Mouse (Mus musculus) lung, adult 10 weeks (tissue): ENCODE results near the gene Dynlt1f. TPM values are rescaled to one million over a fixed set of nuclear protein-coding genes. Genes with fewer than 3 reads are reported as not detected.

ENCODE experiments used
- polyA plus RNA-seq: library from polyadenylated mRNA; stranded (reverse); fragments of 350-450 nt; fragmentation: Illumina TruSeq; extraction: RNeasy Lipid Tissue Mini Kit (QIAGEN cat#74804); gene quantifications from one replicate; pipeline ENCODE4 v1.2.3, GENCODE M21; 2014; ENCODE audit warnings: low read depth, low replicate concordance; ENCODE audit not compliant: insufficient read depth

Gene Dynlt1f
- polyA plus RNA-seq: 103 TPM

DNA sequence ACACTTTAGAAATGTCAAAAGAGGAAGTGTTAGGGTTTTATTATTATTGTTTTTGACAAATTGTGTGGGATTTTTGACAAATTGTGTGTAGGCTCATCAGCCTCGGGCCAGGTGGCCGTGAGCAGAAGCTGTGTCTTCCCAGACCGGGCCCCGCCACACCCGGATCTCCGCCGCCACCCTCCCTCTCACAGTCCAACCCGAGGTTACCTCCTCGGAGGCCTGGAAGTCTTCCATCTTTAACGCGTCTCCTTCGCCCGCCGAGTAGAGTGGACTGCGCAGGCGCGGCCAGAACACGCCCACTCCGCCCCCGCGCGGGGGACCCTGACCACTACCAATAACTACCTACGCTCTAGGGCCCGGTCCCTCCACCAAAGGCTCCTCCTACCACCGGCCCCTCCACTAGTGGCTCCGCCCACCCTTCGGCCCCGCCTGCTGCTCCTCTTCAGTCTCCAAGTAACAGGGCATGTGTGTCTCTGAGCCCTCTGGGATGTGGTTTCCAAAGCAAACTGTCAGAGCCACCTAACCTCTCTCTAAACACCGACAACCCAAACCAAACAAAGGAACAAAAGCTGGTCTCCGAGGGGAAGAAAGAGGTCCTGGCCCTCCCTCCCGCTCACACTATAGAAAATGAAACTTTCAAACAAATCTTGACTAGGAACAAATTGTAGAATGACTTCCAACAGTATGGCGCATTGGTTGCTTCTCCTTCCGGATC lies at the start of gene Dynlt1f:
Gene Dynlt1f (minus strand): TSS at position 334 of the 715 bp plus-strand sequence.

DNA sequence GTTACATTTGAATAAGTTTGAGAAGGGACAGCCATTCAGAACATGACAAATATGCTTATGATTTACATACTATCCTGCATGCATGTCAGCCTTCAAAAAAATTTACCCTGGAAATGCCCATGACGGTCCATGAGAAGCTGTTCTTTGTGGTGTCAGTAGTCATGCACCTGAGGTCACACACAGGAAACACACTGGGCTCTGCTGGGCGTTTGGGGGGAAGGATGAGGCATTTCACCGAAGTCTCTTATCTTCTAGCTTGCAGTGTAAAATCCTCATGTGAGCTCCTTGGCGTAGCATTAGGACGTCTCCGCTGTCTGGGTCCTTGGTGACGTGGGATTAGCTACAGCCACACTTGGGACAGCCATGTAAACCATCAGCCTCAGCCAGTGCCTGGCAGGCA lies 3.1 kb upstream of the Dynlt1f start, which contains the start of gene Sytl3:
Gene Sytl3 (plus strand): TSS at position 293 of the 400 bp plus-strand sequence.

DNA sequence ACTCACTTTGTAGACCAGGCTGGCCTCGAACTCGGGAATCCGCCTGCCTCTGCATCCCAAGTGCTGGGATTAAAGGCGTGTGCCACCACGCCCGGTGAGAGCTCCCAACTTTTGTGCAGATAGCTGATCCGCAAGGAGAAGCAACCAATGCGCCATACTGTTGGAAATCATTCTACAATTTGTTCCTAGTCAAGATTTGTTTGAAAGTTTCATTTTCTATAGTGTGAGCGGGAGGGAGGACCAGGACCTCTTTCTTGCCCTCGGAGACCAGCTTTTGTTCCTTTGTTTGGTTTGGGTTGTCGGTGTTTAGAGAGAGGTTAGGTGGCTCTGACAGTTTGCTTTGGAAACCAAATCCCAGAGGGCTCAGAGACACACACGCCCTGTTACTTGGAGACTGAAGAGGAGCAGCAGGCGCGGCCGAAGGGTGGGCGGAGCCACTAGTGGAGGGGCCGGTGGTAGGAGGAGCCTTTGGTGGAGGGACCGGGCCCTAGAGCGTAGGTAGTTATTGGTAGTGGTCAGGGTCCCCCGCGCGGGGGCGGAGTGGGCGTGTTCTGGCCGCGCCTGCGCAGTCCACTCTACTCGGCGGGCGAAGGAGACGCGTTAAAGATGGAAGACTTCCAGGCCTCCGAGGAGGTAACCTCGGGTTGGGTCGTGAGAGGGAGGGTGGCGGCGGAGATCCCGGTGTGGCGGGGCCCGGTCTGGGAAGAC lies 54.3 kb downstream of the Dynlt1f start, which contains the start of gene Dynlt1c:
Gene Dynlt1c (plus strand): TSS at position 468 of the 708 bp plus-strand sequence.

Other genes starting within 250 kb of the Dynlt1f start
- gene Dynlt1b, start 225.8 kb downstream of the Dynlt1f start, polyA plus RNA-seq: 120 TPM
- gene Dynlt1c, start 54.2 kb downstream of the Dynlt1f start, polyA plus RNA-seq: 3.4 TPM
- gene Sytl3, start 3.2 kb upstream of the Dynlt1f start, polyA plus RNA-seq: 1.6 TPM
- 87.5 TPM for gene Ezr, start 126.9 kb upstream of the Dynlt1f start, polyA plus RNA-seq